Mouse (Mus musculus): ENCODE results near the gene Spint1. TPM values are rescaled to one million over a fixed set of nuclear protein-coding genes. Genes with fewer than 3 reads are reported as not detected.
A peak's percentile ranks its signal among the peaks of the same experiment; 100 is the strongest.

Gene Spint1
- total RNA-seq, 2 experiments from 2014 or later = not detected

DNA sequence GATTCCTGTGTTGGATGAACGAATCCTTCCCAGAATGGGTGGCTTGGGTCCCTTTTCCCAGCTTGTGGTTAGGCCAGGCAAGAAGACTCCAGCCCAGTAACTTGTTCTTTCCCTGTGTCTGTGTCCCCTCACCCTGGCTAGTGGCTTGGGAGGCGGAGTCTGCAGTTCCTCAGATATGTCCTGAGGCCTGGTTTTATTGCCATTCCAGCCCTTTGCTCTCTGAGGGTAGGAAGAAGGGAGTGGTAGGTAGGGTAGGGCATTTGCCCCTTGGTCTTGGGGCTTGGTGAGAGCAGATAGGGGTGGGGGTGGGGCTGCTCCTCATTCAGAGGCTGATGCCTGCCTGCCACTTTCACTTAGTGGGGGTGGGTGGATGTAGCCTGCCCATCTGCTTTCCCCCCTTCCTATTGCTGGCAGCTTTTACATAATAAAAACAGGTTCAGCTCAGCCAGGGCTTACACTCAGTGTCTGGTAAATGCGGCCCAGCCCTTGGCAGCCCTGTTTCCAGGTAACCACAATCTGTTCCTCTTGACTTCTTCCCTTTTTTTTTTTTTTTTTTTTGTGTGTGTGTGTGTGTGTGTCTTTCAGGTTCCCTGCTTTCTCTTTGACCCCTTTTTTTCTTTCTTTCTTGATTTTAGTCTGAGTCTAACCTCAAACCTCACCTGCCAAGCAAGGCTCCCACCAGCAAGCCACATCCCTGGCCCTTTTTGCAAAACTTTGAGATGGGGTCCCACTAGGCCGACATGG, 3.1 kb downstream of the Spint1 start:
- no peak for ATAC-seq (replicated peaks; ENCODE audit: low FRiP score, poor library complexity, severe bottlenecking)

- no peak for ATAC-seq (replicated peaks; ENCODE audit: low FRiP score, poor library complexity, severe bottlenecking)
These were observed 3.6 kb downstream of the Spint1 start for GRCm38 (mm10) chr2:119240819-119241186.

GRCm38 (mm10) chr2:119242548-119242947, 5.4 kb downstream of the Spint1 start:
- ATAC-seq (replicated peaks; ENCODE audit: low FRiP score, poor library complexity, severe bottlenecking) = no peak

DNA sequence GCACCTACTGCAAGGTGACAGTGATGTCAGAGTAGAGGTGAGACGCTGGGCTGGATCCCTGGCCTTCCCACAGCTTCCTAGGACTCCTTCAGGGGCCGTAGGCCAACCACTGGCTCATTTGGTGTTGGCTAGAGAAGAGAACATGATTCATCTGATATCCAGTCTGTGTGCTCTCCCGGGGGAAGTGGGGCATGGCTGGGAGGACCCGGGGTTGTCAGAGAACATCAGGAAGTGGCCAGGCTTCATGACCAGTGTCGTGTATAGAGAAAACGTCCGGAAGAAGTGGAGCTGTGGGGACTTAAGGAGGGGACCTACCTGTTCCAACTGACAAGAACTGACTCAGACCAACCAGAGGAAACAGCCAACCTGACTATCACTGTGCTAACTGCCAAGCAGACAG, 8.1 kb downstream of the Spint1 start:
- ATAC-seq (replicated peaks; ENCODE audit: low FRiP score, poor library complexity, severe bottlenecking) = no peak

DNA sequence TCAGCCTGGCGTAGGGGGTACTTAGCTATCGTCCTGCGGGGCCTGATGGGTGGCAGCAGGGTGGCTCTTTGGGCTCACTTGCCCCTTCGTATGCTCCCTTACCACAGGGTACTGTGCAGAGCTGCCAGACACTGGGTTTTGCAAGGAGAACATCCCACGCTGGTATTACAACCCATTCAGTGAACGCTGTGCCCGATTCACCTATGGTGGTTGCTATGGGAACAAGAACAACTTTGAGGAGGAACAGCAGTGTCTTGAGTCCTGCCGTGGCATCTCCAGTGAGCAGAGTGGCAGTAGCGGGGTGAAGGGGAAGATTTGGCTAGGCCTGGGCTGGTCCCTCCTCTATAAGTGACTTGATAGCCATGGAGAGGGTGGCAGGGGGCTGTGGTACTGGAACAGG, 10.7 kb downstream of the Spint1 start:
- no peak for ATAC-seq (replicated peaks; ENCODE audit: low FRiP score, poor library complexity, severe bottlenecking)

DNA sequence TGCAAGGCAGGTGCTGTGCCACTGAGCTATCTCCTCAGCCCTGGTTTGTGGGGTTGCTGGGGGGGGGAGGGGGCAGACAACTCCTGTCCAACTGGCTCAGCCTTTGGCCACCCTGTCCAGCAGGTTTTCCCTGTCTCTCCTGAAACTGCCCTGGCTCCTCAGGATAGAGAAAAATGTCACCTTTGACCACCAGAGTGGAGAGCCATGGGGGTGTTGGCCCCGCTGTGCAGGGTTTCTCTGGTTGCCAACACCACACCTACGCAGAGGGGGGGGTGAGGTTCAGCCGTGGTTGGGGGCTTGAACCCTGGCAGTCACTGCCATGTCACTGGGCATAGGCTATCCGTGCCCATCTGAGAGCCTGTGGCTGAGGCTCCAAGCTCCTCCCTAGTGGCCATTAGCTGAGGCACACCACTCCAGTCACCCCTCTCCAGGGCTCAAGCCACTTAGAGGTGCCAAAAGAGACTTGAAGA, 12.5 kb downstream of the Spint1 start:
- no peak for ATAC-seq (replicated peaks; ENCODE audit: low FRiP score, poor library complexity, severe bottlenecking)

- no peak for ATAC-seq (replicated peaks; ENCODE audit: low FRiP score, poor library complexity, severe bottlenecking)
These were observed 13.2 kb downstream of the Spint1 start for GRCm38 (mm10) chr2:119250377-119250776.

- peak; percentile 77 for ATAC-seq (replicated peaks; ENCODE audit: low FRiP score, poor library complexity, severe bottlenecking)
These were observed 13.8 kb downstream of the Spint1 start for GRCm38 (mm10) chr2:119250826-119251478.

DNA sequence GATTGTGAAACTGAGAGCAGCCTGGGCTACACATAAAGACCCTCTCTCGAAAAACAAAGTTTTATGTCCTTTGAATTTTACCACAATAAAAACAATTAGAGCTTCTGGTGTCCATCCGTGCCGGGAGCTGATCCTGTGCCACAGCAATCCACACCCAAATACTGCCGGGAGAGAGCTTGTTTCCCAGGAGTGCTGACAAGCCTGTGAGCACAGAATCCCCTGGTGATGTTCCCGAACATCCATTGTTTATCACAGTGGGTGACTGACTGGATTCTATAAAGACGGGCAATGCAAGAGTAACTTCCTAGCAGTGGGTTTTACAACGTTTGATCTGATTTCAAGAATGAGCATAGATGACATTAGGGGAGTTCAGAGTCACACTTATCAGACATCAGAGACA, 17.8 kb downstream of the Spint1 start:
- no peak for ATAC-seq (replicated peaks; ENCODE audit: low FRiP score, poor library complexity, severe bottlenecking)

- ATAC-seq (replicated peaks; ENCODE audit: low FRiP score, poor library complexity, severe bottlenecking) = no peak
These were observed 23.4 kb downstream of the Spint1 start for GRCm38 (mm10) chr2:119260518-119260917.

DNA sequence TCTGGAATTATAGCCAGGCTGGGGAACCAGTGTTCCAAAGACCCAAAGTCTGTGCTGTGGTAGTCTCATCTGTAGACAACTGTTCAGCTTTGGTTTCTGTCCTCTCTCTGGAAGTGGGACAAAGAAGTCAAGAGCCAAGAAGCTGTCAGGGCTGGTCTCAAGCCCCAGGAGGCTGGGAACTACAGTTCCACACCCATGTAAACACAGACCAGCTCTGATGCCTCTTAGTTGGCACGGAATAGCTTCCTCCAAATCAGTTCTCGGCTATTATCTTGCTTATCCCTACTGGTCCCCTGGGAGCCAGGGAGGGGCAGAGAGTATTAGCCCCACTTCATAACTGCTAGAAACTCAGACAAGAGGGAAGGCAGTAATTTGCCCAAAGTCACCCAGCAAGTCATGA, 24.2 kb downstream of the Spint1 start:
- no peak for ATAC-seq (replicated peaks; ENCODE audit: low FRiP score, poor library complexity, severe bottlenecking)

DNA sequence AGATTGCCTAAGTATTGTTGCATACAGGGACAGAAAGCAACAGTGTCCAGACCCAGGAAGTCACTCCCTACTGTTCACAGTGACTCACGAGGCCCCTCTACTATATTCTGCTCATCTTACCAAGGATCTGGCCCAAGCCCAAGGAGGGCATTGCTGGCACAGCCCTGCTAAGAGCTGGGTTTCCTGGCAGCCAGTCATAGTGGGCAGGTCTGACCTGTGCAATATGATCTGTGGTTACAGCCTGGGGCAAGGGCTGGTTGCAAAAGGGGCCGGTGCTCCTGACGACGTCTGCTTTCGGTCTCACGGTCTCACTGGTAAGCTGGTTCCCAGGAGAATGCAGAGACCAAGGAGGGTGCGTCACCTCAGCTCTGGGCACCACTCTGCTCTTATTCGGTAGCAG, 25.8 kb downstream of the Spint1 start:
- no peak for ATAC-seq (replicated peaks; ENCODE audit: low FRiP score, poor library complexity, severe bottlenecking)

- no peak for ATAC-seq (replicated peaks; ENCODE audit: low FRiP score, poor library complexity, severe bottlenecking)
These were observed 26.7 kb downstream of the Spint1 start for GRCm38 (mm10) chr2:119263813-119264212.

DNA sequence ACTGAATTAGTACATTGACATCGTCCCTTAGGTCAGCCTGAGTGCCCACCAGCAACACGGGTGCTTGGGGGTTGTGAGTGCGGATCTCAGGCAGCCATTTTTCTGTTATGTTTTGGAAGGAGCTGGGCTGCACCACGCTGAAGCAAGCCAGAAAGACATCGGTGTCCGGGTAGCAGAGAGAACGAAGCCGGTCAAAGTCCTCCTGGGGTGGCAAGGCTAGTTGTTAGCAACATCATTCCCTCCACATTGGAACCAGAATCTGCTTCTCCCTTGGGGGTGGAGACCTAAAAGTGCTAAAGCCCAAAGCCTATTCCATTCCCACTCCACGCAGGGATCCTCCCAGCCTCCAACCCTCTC, 33.1 kb downstream of the Spint1 start:
- no peak for ATAC-seq (replicated peaks; ENCODE audit: low FRiP score, poor library complexity, severe bottlenecking)

DNA sequence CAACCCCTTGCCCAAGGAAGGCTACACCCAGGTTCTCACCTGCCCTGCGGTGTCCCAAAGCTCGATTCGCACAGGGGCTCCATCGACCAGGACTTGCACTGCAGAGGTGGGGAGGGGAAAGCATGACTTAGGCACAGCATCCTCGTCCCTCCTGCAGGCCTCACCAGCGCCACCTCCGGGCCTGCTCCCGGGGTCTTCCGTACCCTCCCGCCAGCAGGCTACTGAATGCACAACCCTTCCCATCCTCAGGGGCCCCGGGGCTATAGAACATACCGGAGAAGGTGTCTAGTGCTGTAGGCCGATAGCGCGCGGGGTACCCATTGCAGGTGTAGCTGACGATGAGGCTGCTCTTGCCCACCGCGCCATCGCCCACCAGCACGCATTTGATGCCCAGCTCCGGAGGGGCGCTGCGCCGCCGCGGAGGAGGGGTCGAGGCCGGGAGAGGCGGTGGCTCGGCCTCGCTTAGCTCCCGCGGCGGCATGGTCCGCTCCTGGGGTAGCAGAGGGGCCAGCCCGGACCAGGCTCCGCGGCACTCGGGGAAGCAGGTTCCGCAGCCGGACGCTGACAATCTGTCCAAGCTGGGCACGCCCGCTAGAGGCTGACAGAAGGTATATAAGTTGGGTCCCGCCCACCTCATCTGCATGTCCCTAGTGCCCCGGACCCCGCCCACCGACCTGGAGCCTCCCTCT, 33.6 kb downstream of the Spint1 start, which contains the start of gene Rhov:
Rhov (minus strand) TSS at position 630 of the 689 bp plus-strand sequence.
- peak; percentile 77 for ATAC-seq (replicated peaks; ENCODE audit: low FRiP score, poor library complexity, severe bottlenecking)

GRCm38 (mm10) chr2:119274126-119274525, 37.0 kb downstream of the Spint1 start:
- ATAC-seq (replicated peaks; ENCODE audit: low FRiP score, poor library complexity, severe bottlenecking) = no peak

DNA sequence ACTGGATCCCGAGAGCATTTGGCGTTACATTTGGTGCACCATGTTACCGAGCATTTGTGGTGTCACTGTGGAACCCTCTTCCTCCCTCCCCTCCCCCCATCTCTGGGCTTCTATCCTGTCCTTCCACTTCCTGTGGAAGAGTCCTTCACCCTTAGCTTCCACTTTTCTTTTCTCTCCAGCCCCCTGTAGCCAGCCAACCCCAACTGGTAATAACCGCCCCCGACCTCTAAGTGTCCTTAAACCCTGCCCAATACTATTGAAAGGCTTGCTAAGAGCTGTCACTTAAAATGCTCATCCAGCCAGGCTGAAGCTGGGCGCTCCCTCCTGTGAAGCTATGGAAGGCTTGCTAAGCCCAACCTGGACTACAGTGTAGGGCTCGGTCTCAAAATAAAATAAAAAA, 39.8 kb downstream of the Spint1 start:
- no peak for ATAC-seq (replicated peaks; ENCODE audit: low FRiP score, poor library complexity, severe bottlenecking)

GRCm38 (mm10) chr2:119277810-119278209, 40.6 kb downstream of the Spint1 start:
- ATAC-seq (replicated peaks; ENCODE audit: low FRiP score, poor library complexity, severe bottlenecking) = no peak

DNA sequence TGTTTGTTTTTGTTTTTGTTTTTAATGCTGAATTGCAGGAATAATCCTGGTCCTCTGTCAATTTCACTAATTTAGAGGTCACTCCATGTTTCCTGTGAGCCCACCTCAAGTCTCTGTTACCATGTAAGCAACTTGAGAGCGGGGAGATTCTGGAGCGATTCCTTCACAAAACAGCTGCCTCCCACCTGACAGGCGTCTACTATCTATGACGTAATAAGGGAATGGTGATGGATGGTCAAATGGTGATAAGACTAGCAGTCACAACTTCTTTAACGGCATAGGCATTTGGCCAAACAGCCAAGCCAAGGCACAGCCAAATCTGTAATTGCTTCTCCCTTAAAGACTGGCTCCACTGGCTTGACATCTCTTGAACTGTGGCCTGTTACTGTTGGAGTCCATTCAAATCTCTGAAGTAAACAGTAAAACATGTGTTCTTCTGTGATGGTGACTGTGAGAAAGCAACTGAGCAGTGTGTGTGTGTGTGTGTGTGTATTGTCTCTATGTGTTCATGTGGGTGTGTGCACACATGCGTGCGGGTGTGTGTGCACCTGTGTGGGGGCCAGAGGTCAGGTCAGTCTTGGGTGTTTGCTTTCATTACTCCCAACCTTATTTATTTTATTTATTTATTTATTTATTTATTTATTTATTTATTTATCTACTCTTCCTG, 44.9 kb downstream of the Spint1 start:
- no peak for ATAC-seq (replicated peaks; ENCODE audit: low FRiP score, poor library complexity, severe bottlenecking)

DNA sequence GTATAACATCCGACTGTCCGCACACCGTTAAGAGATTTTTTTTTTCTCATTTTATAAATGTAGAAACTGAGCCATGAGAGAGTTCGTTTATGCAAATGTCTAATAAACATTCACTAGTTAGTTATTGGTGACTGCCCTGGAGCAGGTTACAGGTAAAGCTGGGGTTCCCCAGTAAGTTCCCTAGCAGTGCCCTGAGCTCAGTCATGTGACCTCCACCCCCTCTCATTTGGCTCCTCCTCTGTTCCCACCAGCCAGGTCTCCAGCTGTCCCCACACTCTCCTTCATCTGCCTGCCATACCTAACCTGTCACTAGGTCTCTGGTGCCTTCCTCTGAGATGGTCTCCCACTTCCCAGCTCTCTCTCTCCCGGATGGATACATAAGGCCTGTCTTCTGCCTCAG, 50.2 kb downstream of the Spint1 start:
- ATAC-seq (replicated peaks; ENCODE audit: low FRiP score, poor library complexity, severe bottlenecking) = no peak

All from erythroid progenitor cell, adult 5-6 weeks (primary cell).